Mouse (Mus musculus) kidney, adult 2 months (tissue): ENCODE measurements at regions not wholly inside any gene's neighbourhood (a gene's known extent, or its start where the extent isn't known, plus 50 kb on each side); places are given as distances from the start of the nearest gene placed in this dataset.

Experiments
- CTCF ChIP-seq: fragments of 200-500 bp; conservative IDR thresholded peaks from 2 replicates; pipeline ENCODE4 v1.5.1; 2011; ENCODE audit warnings: low read depth, mild to moderate bottlenecking, control low read depth, low read length, moderate library complexity, mixed read lengths; ENCODE audit not compliant: insufficient read depth, insufficient read length
- POLR2A ChIP-seq: fragments of 200-500 bp; IDR thresholded peaks from one replicate; pipeline ENCODE4 v1.6.1; 2011; ENCODE audit warnings: low read depth, low read length, control low read depth

DNA sequence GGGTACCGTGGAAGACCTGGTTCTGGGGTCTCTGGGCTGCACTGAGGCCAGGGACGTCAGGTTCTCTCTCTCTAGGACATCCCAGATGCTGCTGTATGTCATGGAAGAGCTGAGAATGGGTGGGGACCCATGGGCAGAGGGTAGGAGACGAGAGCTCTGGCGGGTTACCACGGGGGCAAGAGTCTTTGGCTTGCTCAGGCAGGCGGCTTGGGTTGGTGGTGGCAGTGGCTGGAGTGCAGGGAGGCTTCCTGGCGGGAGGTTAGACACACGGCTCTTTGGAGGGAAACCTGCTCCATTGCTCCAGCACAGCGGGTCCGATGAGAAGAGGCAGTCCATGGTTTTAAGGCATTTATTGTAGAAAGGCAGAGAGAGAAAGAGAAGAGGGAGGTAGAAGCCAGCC, 138.9 kb downstream of the Tmem17 start:
- TF ChIP-seq CTCF (no peak), POLR2A (no peak)
